Mouse (Mus musculus): Measurements from ENCODE around the gene Pten.
A peak's percentile ranks its signal among the peaks of the same experiment; 100 is the strongest.
"Not testable (repeated sequence)": the region's sequence is repeated elsewhere in the genome, so short reads cannot be mapped to it uniquely, and the experiment has no call there.

Pten gene

DNA sequence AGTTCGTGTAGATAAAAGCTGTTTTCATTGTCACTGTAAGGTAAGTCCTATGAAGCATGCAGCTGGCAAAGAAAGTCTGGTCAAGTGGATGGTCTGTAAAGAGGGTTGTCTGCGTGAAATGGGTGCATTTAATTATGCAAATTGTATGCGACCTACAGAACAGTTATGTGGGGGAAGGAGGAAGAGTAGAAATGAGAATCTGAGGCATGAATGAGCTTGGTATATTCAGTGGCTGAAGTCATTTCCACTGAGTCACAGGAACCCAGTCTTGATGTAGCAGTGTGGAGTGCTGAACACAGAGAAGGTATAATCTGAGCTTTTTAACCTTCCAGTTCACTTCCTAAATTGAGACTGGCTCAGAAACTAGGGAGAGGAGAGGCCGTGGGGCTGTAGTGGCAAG is 61.5 kb downstream of the Pten start:
- no peak for DNase-seq

DNA sequence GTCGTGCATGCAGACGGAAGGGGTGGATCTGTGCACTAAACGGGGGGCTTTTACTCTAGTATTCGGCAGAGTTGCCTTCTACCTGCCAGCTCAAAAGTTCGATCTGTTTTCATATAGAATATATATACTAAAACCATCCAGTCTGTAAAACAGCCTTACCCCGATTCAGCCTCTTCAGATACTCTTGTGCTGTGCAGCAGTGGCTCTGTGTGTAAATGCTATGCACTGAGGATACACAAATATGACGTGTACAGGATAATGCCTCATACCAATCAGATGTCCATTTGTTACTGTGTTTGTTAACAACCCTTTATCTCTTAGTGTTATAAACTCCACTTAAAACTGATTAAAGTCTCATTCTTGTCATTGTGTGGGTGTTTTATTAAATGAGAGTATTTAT is 65.7 kb downstream of the Pten start:
- DNase-seq: not testable (repeated sequence)

DNA sequence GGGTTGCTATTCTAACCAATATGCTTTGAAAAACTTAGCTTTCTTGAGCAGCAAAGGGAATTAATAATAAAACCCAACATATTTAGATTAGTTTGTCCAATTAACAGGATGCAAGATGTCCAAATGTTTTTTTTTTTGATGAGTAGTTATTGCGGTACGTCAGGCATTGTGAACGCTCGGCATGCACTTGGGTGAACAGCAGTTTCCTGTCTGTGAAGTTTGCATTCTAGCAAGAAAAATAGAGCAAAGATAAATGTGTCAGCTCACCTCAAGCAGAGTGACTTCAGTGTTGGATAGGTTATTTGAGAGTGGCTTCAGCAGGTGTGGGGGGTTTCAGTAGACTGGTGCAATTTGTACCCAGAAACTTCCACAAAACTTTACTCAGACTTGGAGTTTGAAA is 69.3 kb downstream of the Pten start:
- no peak for DNase-seq

DNA sequence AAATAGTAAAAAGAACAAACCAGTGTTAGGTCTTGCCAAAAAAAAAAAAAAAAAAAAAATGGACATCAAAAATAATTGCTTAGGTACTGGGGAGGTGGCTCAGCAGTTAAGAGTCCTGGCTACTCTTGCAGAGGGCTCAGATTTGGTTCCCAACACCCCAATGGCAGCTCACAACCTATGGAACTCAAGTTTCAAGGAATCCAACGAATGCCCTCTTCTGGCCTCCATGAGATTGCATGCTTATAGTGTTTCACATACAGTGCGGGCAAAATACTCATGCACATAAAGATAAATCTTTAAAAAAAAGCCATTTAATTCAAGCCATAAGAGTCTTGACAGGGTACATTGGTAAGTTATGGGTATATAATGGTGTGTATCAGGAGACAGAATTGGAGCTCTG is 72.6 kb downstream of the Pten start:
- no peak for DNase-seq

DNA sequence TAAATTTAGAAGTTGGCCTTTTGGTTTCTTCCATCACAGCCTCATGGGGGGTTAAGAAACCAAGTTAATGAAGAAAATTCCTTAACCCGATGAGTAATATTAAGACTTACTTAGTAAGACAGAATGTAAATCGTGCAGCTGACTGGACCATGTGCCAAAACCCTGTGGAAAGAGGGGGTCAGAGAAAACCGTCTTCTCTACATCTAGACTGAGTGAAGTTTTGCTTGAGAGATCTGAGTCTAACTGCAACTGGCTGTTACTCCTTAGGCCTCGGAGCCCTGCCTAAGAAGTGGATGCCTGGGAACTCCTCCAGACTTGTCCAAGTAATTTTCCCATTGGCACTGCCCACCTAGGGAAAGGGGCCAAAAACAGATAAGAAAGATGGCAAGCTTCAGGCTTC is 74.0 kb downstream of the Pten start:
- DNase-seq: peak; percentile 7

DNA sequence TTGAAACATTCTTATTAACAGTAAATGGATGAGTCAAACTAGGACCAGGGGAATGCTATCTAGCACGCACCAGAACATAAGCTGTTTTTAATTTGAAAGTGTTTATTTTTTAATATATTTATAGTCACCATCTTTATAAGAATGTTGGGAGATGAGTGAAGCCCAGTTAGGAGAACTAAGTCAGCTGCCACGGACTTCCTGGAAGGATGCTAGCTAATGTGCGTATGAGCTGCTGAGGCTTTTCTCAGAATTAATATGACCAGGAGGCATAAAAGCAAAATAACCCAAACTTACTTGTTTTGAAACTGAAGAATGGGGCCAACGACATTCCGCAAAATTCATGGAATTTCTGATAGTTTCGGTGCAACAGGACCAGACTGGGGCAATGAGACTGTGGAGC is 83.2 kb downstream of the Pten start:
- DNase-seq: no peak

DNA sequence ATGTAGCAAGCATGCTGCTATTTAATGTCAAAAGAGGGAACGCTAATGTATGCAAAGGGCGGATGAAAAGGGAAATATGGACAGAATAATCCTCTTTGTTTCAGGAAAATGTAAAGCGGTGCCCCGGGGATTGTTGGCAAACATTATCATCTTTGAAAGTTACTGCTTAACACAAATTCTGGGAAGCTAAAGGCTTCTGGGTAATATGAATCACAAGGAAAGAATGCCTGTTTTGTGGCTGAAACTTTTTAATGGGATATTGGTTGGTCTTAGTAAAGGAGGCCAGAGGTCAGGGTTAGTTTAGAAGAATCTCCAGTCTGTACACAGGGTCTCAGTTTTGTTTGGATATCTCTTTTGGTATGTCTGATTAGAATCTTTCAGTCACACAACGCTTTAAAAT is 87.2 kb downstream of the Pten start:
- DNase-seq: no peak

DNA sequence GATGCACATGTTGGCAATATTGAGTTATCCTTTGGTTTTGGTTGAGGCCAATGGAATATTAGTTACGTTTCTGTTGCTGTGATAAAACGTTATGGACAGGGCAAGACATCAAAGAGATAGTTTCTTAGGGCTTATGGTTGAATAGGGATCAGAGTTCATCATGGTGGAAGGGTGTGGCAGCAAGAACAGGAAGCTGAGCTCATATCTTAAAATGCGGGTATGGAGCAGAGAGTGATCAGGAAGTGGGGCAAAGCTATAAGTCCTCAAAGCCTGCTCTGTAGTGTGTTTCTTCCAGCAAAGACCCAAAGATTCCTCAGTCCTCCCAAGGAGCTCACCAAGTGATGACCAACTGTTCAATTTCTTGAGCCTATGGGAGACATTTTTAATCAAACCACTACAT is 90.7 kb downstream of the Pten start:
- no peak for DNase-seq

DNA sequence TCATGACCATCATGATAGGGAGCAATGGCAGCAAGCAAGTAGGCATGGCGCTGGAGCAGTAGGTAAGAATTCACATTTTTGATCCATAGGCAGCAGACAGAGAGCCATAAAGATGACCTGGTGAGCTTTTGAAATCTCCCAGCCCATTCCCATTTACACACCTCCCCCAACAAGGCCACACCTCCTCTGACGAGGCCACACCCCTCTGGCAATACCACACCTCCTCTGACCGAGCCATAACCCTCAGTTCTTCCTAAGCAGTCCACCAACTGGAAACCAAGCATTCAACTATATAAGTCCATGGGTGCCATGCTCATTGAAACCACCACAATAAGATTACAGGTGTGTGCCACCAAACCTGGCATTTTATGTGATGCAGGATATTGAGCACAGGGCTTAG is 95.0 kb downstream of the Pten start:
- DNase-seq: no peak

DNA sequence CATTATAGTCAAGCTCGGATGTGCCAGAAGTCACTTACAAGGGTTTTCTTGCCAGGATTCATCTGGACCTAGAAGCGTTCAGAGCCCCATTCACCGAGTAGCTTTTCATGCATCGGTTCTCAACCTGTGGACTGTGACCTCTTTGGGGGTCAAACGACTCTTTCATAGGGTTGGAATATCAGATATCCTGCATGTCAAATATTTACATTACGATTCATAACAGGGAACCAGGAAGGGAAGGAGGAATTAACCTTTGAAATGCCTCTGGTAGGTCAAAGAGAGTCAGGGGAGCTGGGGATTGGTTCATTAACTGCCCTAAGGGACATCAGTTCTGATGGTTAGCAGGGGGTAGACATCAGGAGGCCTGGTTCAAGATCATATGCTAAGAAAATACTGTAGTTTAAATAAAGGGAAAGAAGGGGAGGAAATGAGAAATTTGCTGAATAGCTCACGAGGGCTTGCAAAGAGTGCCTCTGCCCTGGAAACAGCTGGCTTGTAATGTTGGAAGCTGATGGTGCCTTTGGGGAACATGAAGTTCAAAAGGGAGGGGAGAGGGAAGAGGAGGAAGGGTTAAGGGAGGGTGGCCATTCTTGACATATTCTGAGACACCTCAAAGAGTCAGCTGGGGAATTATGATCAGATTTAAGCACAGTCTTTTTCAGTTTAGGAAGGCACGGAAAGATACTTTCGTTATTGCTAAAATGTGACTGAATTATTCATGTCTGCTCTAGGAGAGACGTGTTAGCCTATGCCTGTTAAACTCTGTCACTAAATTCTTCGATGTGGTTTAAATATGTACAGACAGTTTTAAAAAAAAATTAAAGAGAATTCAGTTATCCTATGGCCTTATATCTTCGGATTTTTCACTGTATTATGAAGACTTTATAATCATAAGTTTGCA is 104.6 kb downstream of the Pten start:
- DNase-seq: no peak

DNA sequence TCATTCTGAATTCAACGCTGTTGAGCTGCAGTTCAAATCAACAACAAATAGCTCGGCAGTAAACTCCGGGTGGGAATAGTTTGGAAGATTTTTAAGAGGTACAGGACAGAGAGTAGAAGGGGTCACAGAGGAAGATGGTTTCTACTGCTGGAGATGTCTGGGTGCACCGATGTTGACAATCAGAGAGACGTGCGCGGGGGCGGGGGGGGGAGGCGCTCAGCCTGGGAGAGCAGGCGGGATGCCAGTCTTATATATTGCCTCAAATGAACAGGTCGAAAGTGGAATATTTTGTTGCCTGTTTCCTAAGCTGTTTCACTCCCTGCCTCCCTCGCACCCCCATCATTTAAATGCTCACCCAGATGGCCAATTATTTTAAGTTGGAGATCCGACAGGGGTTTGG is 109.5 kb downstream of the Pten start:
- no peak for DNase-seq

DNA sequence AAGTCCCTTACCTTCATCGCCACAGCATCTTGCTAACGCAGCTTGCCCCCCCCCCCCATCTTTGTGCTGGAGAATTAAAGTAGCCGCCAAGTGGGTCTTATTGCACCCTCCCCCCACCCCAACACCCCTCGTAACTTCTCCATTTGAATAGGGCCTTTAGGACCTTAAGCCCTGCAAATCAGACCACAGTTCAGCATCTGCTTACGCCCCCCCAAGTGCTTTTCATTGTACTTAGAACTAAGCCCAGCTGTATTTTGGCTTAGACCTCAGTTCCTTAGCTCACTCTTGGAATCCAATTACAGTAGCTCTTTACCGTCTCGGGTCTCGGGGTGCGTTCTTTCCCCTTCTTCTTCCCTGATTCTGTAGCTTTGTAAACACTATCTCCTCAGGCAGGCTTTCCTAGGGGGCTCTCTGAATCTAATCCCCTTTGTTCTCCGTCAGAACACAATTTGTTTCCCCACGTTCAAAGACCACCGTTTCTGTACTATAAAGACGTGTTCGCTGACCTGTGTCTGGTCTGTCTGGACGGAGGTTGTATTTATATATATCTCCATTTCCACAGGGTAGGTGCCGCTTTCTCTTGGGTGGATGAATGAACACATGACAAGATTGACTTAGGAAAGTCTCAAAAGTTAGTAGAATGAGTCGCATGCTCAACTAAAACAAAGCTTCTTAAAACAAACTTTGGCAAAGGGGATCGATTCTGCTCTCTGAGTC is 110.0 kb downstream of the Pten start:
- DNase-seq: no peak

DNA sequence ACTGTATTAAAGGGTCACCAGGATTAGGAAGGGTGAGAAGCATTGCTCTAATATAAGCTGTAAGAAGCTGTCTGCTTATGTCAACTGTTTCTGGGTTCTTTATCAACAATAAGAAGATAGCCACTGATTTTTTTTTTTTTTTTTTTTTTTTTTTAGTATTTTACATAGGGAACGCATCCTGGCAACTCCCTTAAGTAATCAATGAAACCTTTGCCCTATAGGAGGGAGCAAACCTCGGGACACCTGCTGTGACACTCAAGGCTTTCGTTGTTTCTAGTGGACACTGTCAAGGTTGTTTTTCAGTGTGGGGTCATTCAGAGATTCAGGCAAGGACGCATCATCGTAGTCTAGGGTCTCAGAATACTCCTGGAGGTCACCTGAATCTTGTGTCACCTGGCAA is 111.3 kb downstream of the Pten start:
- no peak for DNase-seq

DNA sequence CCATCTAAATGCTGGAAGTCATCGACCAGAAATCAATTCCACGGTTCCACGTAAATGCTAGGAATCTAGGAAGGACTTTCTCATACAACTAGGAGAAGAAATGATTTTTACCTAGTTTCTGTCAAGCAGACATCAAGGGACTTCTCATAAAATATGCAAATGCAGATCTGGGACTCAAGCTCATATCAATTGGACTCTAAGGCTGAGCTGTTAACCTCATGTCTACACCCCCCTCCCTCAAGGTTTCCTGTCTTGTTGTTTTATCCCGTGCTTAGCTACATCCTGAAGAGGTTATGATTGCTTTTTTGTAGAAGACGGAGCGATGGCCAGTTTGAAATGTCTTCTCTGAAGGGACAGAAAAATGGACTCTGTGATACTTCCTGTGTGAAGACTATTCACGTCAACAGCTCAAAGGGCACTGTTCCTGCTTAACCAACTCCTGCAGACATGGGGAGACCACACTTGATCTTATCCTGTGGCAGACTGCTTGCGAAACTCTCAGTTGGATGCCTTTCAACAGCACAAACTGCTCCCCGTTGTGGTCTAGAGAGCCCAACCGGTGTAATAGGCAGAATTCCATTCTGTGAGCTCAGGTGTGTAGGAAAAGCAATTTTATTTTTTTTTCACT is 111.9 kb downstream of the Pten start:
- DNase-seq: peak; percentile 71

DNA sequence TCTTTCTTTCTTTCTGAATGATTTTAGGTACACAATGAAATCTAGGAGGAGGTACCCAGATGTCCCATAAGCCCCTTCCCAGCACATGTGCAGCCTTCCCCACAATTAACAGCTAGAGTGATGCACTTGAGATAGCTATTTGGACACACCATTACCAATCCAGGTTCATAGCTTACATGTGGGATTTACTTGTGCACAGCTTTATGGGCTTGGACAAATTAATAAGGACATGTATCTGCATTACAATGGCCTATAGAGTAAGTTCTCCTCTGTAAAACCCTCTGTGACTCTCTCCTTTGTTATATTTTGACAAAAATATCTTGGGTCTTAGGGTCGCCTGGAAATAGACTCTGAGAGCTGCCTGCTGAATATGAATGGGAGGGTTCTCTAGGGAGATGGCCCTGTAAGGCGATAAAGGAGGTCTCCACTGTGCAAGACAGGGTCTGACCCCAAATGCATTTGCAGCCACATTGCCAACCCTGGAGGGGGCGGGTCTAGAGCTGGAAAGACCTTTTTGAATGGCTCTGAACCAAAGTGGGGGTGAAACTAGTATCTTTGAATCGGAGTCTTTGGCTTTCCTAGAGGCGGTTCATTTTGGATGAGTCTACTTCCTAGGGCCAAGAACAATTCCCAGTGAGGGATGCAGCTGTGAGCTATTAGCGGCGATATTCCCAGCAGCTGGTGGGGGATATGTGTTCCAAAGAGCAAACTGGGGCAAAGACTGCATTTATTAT is 116.8 kb downstream of the Pten start:
- no peak for DNase-seq

Measured in lung, postnatal 36 days (tissue).